Mouse (Mus musculus): Measurements from ENCODE around the gene Plk1.

Plk1 gene

GRCm38 (mm10) chr7:122193919-122194318, 34.7 kb downstream of the Plk1 start:
- DNase-seq (ENCODE audit: low read depth, low spot score), result no peak

GRCm38 (mm10) chr7:122196771-122197170, 37.5 kb downstream of the Plk1 start:
- DNase-seq (ENCODE audit: low read depth, low spot score), result no peak

- peak; percentile 54 for DNase-seq (ENCODE audit: low read depth, low spot score)
Measured at GRCm38 (mm10) chr7:122197306-122197705, 38.1 kb downstream of the Plk1 start.

- DNase-seq (ENCODE audit: low read depth, low spot score), result peak; percentile 33
Measured at GRCm38 (mm10) chr7:122199296-122199695, 40.1 kb downstream of the Plk1 start.

GRCm38 (mm10) chr7:122203936-122204335, 44.7 kb downstream of the Plk1 start:
- no peak for DNase-seq (ENCODE audit: low read depth, low spot score)

- no peak for DNase-seq (ENCODE audit: low read depth, low spot score)
Measured at GRCm38 (mm10) chr7:122206121-122206520, 46.9 kb downstream of the Plk1 start.

GRCm38 (mm10) chr7:122208276-122209021, 49.2 kb downstream of the Plk1 start:
- DNase-seq (ENCODE audit: low read depth, low spot score), result no peak

GRCm38 (mm10) chr7:122219315-122219801, 60.1 kb downstream of the Plk1 start, which contains the start of gene Chp2:
TSS of gene Chp2 (plus strand) at chr7:122219496.
- DNase-seq (ENCODE audit: low read depth, low spot score), result no peak
